Mouse (Mus musculus) heart, adult 8-10 months (tissue): ENCODE results near the gene Hhipl1. TPM values are rescaled to one million over a fixed set of nuclear protein-coding genes. Genes with fewer than 3 reads are reported as not detected.

ENCODE experiments used
- DNase-seq: peaks from one replicate; pipeline ENCODE4 v3.0.0; 2022; ENCODE audit warnings: low spot score
- total RNA-seq, 4 experiments: library from RNA; stranded (reverse); gene quantifications; 2 replicates each; pipeline ENCODE4 v1.2.4; 2022

Hhipl1 gene
- total RNA-seq, 4 experiments from 2014 or later = 1.2 to 2.0 (median 1.5) TPM

DNA sequence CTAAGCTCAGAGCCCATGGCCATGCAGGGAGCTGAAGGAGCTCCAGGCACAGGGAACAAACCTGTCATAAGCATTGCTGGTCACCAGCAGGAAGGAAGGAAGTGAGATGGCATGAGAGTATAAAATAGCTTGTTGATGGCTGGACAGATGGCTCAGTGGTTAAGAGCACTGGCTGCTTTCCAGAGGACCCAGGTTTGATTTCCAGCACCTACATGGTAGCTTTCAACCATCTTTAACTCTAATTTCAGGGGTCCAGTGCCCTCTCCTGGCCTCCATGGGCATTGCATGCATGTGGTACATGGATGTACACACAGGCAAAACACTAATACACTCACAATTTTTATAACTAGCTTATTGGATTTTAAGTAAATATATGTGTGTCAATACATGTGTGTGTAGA is 49.9 kb downstream of the Hhipl1 start:
- no peak for DNase-seq

DNA sequence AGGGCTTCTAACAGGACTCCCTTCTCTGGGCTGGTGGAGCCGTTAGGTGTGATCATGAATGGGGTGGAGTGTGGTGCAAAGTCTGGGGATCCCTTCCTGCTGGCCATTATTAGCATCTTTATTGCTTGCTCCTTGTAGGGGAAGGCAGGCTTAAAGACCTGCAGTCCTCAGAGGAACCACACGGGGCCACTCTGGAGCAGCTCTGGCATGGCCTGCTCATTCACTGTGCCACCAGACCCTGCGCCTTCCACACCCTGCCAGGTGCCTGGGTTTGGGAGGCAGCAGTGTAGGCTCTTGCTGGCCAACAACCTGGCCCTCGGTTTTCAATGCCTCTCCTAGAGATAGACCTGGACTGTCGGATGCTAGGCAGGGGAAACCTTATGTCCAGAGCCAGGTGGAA is 57.7 kb downstream of the Hhipl1 start:
- peak; percentile 81 for DNase-seq

DNA sequence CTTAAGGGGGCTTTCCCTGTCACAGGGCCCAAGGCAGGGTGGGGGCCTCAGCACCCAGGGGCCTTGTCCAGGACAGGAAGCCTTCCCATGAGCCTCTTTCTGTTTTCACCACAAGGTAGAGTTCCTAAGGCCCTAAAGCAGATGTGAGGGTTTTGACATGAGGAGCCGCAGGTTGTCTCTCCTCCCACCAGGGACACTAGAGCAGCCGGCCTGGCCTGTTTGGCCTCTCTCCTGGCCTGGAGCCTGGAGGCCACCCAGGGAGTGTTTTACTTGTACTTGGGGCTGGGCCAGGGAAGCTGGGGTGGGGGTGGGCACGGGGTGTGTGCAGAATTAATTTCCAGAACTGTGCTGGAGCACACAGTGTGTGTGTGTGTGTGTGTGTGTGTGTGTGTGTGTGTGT is 59.3 kb downstream of the Hhipl1 start:
- DNase-seq = peak; percentile 58

DNA sequence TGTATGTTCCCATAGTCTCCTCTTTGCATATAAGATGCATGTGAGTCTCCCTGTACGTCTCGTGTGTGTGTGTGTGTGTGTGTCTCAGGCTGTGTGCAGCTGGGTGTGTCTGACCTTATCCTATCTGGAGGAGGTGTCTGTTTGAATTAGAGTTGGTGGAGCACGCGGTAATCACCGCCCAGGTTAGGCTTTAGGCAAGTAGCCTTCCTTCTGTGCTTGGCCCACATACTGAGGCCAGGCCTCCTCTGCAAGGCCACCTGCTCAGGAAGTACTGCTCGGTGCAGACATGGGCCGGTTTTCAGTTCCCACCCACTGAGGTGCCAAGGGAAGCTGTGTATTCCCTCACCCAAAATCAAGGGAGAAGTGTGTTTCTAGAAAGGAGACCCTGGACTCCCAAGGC is 59.8 kb downstream of the Hhipl1 start:
- no peak for DNase-seq

DNA sequence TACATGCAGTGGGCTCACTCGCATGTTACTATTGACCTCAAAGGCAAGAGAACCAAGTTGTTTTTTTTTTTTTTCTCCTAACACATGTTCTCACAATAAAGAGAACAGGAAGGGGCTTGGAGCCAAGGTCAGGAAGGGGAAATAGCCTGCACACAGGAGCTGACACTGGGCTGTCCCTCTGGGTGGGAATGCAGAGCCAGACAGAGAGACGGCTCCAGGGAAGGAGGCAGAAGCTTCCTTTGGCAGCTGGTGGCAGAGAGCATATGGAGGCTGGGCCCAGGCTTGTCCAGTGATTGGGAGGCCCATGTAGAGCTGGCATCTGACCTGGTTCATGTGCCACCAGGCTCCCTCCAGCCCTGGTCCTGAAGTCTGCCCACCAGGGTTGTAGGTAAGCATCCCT is 61.8 kb downstream of the Hhipl1 start:
- peak; percentile 61 for DNase-seq

DNA sequence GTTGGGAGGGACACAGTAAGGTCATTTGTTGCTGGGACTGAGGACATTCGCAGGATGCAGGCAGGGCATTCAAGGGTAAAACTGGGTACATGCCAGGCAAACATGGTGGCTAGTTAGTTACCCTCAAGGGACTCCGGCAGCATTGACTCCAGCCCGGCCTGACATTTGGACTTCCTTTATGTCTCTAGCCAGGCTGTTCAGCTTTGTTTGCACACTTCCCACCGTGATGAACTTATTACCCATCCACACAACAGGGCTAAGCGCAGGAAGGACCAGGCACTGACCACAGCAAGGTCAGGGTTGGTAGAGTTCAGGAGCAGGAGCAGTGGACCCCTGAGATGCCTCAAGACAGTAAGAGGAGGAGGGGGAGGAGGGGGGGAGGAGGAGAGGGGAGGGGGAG is 62.9 kb downstream of the Hhipl1 start:
- no peak for DNase-seq

DNA sequence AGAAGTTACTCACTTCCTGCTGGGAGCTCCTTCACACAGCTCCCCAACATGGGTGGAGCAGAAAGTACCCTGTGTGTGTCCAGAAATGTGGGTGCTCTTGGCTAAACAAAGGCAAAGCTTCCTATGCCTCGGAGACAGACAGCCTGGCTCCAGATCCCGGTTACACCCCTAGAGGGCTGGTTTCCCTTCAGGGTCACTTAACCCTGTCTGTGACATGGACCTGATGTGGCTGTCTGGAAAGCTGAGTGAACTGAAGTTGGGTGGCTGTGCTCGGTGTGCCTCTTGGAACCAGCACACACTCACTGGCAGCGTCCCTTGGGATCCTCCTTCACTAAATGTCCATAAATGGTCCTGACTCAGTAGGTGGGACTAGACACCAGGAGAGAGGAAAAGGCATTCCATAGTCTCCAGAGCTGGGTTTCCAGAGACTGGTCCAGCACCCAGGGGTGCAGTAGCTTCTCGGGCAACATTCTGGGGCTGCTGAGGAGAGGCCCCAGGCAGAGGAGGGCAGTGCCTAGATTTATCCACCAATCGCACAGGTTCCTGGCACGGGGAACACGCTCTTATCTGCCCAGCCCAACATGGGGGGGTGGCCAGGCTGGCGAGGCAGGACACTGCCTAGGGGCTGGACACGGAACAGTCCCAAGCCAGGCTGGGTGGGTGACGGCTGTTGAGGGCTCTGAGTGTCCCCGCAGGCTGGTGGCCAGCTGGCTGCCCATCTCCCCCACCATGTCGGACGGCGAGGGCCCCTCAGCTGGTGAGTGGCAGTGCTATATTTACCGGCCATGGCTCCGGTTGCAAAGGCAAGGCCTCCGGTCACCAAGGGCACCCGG is 64.7 kb downstream of the Hhipl1 start, which contains the start of gene Eml1:
Gene Eml1 (plus strand): TSS at position 362 of the 833 bp plus-strand sequence.
- peak; percentile 68 for DNase-seq

DNA sequence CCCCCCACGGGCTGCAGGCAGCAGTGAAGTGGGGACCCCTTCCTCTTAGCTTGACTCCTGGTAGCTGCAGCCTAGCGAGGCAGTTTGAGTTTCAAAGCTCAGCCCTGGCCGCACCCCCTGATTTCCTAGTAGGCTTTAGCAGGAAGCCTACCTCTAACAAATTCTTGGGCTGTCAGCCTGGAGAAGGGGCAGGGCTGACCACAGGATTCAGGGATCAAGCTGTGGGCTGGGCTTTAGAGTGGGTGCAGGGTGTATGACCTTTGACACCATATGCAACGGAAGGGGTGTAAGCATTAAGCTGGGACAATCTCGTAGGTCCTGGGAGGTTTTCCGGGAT is 65.3 kb downstream of the Hhipl1 start:
- DNase-seq = no peak

DNA sequence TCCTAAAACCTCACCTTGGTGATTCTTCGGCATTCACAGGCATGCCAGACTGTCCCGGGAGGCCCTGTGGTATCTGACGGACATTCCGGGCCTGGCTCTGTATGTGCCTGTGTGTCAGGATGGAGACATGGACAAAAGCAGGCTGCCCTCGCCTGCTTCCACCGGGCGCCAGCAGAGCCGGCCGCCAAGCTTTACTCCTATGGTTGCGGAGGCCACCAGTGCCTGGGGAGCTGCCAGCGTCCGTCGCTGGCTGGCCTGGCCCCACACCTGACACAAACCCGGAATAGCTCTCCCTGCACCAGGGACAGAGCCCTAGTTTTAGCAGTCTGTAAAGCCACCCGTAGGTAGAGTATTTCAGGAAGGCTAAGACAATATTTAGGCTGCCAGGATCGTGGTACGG is 66.2 kb downstream of the Hhipl1 start:
- DNase-seq = peak; percentile 51

DNA sequence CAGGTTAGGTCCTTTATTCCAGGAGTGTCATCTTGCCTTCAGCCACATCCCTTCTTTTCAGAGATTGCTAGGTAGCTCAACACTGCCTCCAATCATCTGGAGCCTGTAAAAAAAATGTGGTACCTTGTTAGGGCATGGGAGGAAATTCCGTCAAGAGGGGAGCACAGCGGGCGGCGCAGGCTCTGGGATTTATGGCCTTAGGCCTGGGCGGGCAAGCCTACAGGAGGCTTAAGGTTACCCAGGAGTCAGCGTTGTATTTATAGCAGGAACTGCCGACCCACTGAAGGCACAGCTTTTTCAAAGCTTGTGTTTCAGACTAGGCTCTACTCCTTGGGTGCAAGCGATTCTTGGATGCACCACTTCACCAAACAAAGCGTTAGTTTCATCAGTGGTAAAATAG is 67.5 kb downstream of the Hhipl1 start:
- no peak for DNase-seq

DNA sequence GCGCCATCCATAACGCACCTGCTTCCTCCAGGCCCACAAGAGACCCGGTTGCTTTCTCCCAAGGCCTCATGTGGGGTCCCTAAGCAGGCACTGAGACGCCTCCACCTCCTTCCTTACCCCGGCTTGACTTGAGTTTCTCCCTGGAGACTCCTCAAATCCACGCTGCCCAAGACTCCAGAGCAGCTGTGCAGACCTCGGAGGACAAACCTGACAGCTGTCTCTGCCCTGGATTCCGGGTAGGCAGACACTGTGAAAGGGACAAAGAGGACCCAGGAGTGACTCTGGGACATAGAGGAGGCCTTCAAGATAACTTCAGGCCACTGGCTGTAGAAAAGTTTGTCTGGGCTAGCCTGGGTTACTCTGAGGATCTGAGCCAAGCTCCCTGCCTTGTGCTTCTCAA is 68.6 kb downstream of the Hhipl1 start:
- no peak for DNase-seq

DNA sequence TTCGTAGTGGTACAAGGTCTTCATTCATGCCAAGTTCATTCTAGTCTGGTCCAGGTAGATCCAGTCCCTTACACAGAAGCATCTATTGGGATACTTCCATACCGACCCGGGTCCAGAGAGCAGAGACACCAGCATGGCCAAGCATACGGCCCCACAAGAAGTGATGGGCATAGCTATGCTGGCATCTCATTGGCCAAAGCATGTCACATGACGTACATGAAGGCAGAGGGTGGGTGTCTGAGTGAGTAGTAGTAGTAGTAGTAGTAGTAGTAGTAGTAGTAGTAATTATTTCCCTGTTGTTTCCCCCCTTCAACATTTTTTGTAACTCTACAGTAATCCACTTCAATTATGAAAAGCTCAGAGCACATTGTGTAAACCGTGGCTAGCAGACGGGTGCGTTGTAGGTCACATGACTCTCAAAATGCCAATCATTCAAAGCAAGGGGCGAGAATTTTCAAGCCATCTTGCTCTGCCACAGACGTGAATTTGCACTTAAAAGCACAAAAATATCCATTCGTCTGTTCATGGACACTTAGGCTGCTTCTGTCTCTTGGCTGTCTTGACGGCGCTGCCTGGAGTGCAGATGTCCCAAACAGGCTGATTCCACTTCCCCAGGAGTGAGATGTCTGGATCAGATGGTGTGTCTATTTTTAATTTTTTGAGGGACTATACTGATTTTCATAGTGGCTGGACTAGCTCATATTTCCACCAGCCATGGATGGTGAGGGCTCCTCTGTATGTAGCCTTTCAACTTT is 72.5 kb downstream of the Hhipl1 start:
- no peak for DNase-seq

Other genes starting within 250 kb of the Hhipl1 start
- 100 to 1,000 TPM in 1 of 4 experiments, 10 to 100 TPM in 3; 88.6 to 103 (median 93.1) TPM for gene Setd3, start 127.0 kb upstream of the Hhipl1 start, total RNA-seq
- gene Ccnk, start 126.7 kb upstream of the Hhipl1 start, total RNA-seq = 10 to 100 TPM; 25.5 to 32.4 (median 31.1) TPM
- gene Ccdc85c, start 30.8 kb upstream of the Hhipl1 start, total RNA-seq = 10 to 100 TPM; 38.2 to 46.2 (median 40.0) TPM
- gene Cyp46a1, start 28.1 kb downstream of the Hhipl1 start, total RNA-seq = under 1 TPM; 0.33 to 1.00 (median 0.66) TPM
- gene Eml1, start 64.7 kb downstream of the Hhipl1 start, total RNA-seq = 10 to 100 TPM; 65.1 to 92.0 (median 80.7) TPM
- gene Evl, start 248.4 kb downstream of the Hhipl1 start, total RNA-seq = 10 to 100 TPM; 29.0 to 41.2 (median 32.4) TPM